Mouse (Mus musculus): Measurements from ENCODE around the gene Dctn2. TPM values are rescaled to one million over a fixed set of nuclear protein-coding genes. Genes with fewer than 3 reads are reported as not detected.
A peak's percentile ranks its signal among the peaks of the same experiment; 100 is the strongest.

Dctn2 gene
- total and polyA plus RNA-seq, 3 experiments: 135 to 161 (median 139) TPM

- H3K27me3 ChIP-seq (ENCODE audit: insufficient read depth, low read length): peaks cover 8% of the 10 kb centered on the region
- no peaks in the 10 kb centered on the region for H3K9me3 ChIP-seq (replicated peaks)
- DNase-seq (ENCODE audit: low spot score) (no peak), ATAC-seq (ENCODE audit: extremely low read depth, insufficient number of reproducible peaks, low FRiP score, poor library complexity, severe bottlenecking) (no peak)
- H3K4me1 ChIP-seq (ENCODE audit: insufficient read depth, low read depth, low read length): peaks cover 63% of the 10 kb centered on the region
- no peaks in the 10 kb centered on the region for H3K36me3 ChIP-seq (replicated peaks)
- no peak overlapping the region for H3K4me3 ChIP-seq (ENCODE audit: low read depth, low read length)
- TF ChIP-seq GATA1 (IDR thresholded peaks at IDR 0.05; ENCODE audit: borderline replicate concordance, low read length) (no peak), GATA2 (IDR thresholded peaks at IDR 0.05; ENCODE audit: borderline replicate concordance, low read depth, low read length) (no peak), TAL1 (conservative IDR thresholded peaks at IDR 0.05; ENCODE audit: low read depth, low read length) (no peak), POLR2AphosphoS5 (IDR thresholded peaks at IDR 0.05; ENCODE audit: insufficient replicate concordance, low read depth, low read length) (no peak), CTCF (IDR thresholded peaks at IDR 0.05; ENCODE audit: low read depth, low read length) (no peak)
Observed at GRCm38 (mm10) chr10:127226318-127226895, 39.8 kb upstream of the Dctn2 start.

DNA sequence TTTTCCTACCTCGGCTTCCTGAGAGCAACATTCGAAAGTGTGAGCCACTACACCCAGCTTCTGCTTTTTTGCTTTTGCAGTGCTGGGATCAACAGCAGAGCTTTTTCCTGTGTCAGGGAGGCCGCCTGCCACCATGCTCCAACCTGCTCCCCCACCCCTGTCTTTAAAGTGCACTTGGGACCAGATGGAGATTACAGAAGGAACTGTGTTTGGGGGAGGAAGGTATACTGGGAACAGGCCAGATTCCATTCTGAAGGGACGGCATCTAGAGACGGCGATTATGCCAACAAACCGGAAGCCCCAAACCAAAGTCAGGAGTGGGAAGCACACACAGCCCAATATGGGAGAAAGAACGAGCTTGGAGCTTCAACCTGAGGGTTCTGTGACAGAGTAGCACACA lies 39.0 kb upstream of the Dctn2 start:
- TF ChIP-seq CTCF (IDR thresholded peaks at IDR 0.05; ENCODE audit: low read depth, low read length): no peak
- no peak for TF ChIP-seq GATA1 (IDR thresholded peaks at IDR 0.05; ENCODE audit: borderline replicate concordance, low read length)
- TF ChIP-seq GATA2 (IDR thresholded peaks at IDR 0.05; ENCODE audit: borderline replicate concordance, low read depth, low read length): no peak
- TF ChIP-seq POLR2AphosphoS5 (IDR thresholded peaks at IDR 0.05; ENCODE audit: insufficient replicate concordance, low read depth, low read length): no peak
- no peak for TF ChIP-seq TAL1 (conservative IDR thresholded peaks at IDR 0.05; ENCODE audit: low read depth, low read length)
- no peaks in the 10 kb centered on the region for H3K36me3 ChIP-seq (replicated peaks)
- no peak overlapping the region for H3K4me3 ChIP-seq (ENCODE audit: low read depth, low read length)
- H3K9me3 ChIP-seq (replicated peaks): no peaks in the 10 kb centered on the region
- no peak for DNase-seq (ENCODE audit: low spot score)
- H3K4me1 ChIP-seq (ENCODE audit: insufficient read depth, low read depth, low read length): peaks cover 69% of the 10 kb centered on the region
- H3K27me3 ChIP-seq (ENCODE audit: insufficient read depth, low read length): peaks cover 13% of the 10 kb centered on the region
- ATAC-seq (ENCODE audit: extremely low read depth, insufficient number of reproducible peaks, low FRiP score, poor library complexity, severe bottlenecking): no peak

DNA sequence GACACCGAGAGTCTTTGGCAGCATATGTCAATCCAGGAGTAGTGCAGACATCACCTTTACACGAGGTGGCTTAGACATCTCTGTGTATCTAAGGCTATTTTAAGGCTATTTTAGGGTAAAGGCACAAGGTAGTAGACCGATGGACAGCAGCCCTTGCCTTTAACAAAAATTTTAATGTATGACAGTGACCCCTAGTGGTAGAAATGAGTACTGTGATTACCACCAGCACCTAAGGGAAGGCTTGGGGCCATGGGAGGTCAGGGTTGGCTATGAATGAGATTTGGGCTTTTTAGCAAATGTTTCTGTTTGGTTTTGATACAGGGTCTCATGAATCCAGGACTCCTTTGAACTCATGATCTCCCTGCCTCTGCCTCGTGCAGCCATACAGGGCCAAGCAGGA lies 37.3 kb upstream of the Dctn2 start:
- Histone ChIP-seq H3K9me3 (replicated peaks) (no peaks in the 10 kb centered on the region), H3K4me3 (ENCODE audit: low read depth, low read length) (no peak overlapping the region), H3K4me1 (ENCODE audit: insufficient read depth, low read depth, low read length) (peaks cover 65% of the 10 kb centered on the region), H3K36me3 (replicated peaks) (no peaks in the 10 kb centered on the region), H3K27me3 (ENCODE audit: insufficient read depth, low read length) (peaks cover 14% of the 10 kb centered on the region)
- ATAC-seq (ENCODE audit: extremely low read depth, insufficient number of reproducible peaks, low FRiP score, poor library complexity, severe bottlenecking): peak; percentile 57; the same call in 1 of the 2 replicates
- DNase-seq (ENCODE audit: low spot score): peak; percentile 67
- TF ChIP-seq CTCF (IDR thresholded peaks at IDR 0.05; ENCODE audit: low read depth, low read length): peak; percentile 70
- TF ChIP-seq TAL1 (conservative IDR thresholded peaks at IDR 0.05; ENCODE audit: low read depth, low read length): no peak

DNA sequence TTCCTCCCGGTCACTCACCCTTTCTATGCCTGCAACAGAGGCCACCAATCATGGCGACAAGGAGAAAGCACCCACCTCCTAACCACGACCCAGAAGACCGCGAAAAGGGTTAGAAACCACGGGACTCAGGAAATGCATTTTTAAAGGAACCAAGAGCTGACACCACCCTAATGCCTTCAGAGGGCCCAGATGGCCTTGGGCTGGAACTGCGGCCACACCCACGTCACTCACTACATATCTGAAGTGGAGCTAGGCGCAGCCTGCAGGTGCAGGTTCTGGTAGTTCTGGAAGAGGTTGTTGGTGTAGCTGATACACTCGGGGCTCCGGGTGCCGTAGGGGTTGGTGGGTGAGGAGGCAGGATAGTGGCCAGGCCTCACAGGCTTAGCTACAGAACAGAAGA lies 35.5 kb upstream of the Dctn2 start:
- peaks cover 6% of the 10 kb centered on the region for H3K9me3 ChIP-seq (replicated peaks)
- no peak for DNase-seq (ENCODE audit: low spot score)
- ATAC-seq (ENCODE audit: extremely low read depth, insufficient number of reproducible peaks, low FRiP score, poor library complexity, severe bottlenecking): no peak
- TF ChIP-seq GATA2 (IDR thresholded peaks at IDR 0.05; ENCODE audit: borderline replicate concordance, low read depth, low read length) (no peak), GATA1 (IDR thresholded peaks at IDR 0.05; ENCODE audit: borderline replicate concordance, low read length) (no peak), CTCF (IDR thresholded peaks at IDR 0.05; ENCODE audit: low read depth, low read length) (no peak), TAL1 (conservative IDR thresholded peaks at IDR 0.05; ENCODE audit: low read depth, low read length) (no peak), POLR2AphosphoS5 (IDR thresholded peaks at IDR 0.05; ENCODE audit: insufficient replicate concordance, low read depth, low read length) (no peak)
- H3K27me3 ChIP-seq (ENCODE audit: insufficient read depth, low read length): peaks cover 25% of the 10 kb centered on the region
- H3K4me1 ChIP-seq (ENCODE audit: insufficient read depth, low read depth, low read length): peaks cover 59% of the 10 kb centered on the region
- H3K4me3 ChIP-seq (ENCODE audit: low read depth, low read length): no peak overlapping the region
- no peaks in the 10 kb centered on the region for H3K36me3 ChIP-seq (replicated peaks)

DNA sequence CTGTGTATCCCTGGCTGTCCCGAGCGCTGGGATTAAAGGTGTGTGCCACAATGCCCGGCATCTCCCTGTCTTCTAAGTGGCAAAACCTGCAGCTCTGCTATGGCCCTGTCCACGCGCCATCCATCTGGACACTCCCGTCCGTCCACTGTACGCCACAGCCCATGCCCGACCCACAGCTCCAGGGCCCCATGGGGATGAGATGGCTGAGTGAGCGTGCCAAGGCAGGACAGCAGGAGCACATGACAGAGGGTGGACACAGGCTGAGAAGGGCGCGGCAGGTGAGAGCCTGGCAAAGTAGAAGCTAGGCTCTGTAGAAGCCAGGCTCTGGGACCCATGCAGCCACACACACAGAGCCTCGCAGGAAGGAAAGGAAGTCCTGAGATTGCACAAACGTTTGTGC lies 34.4 kb upstream of the Dctn2 start:
- no peak for ATAC-seq (ENCODE audit: extremely low read depth, insufficient number of reproducible peaks, low FRiP score, poor library complexity, severe bottlenecking)
- Histone ChIP-seq H3K4me1 (ENCODE audit: insufficient read depth, low read depth, low read length) (peaks cover 52% of the 10 kb centered on the region), H3K36me3 (replicated peaks) (no peaks in the 10 kb centered on the region), H3K4me3 (ENCODE audit: low read depth, low read length) (no peak overlapping the region), H3K27me3 (ENCODE audit: insufficient read depth, low read length) (peaks cover 34% of the 10 kb centered on the region), H3K9me3 (replicated peaks) (peaks cover 6% of the 10 kb centered on the region)
- no peak for DNase-seq (ENCODE audit: low spot score)
- TF ChIP-seq GATA2 (IDR thresholded peaks at IDR 0.05; ENCODE audit: borderline replicate concordance, low read depth, low read length) (no peak), POLR2AphosphoS5 (IDR thresholded peaks at IDR 0.05; ENCODE audit: insufficient replicate concordance, low read depth, low read length) (no peak), TAL1 (conservative IDR thresholded peaks at IDR 0.05; ENCODE audit: low read depth, low read length) (no peak), GATA1 (IDR thresholded peaks at IDR 0.05; ENCODE audit: borderline replicate concordance, low read length) (no peak), CTCF (IDR thresholded peaks at IDR 0.05; ENCODE audit: low read depth, low read length) (no peak)

GRCm38 (mm10) chr10:127233141-127233540 lies 33.0 kb upstream of the Dctn2 start:
- no peak for DNase-seq (ENCODE audit: low spot score)
- TF ChIP-seq CTCF (IDR thresholded peaks at IDR 0.05; ENCODE audit: low read depth, low read length): no peak
- no peak for TF ChIP-seq GATA1 (IDR thresholded peaks at IDR 0.05; ENCODE audit: borderline replicate concordance, low read length)
- no peak for TF ChIP-seq POLR2AphosphoS5 (IDR thresholded peaks at IDR 0.05; ENCODE audit: insufficient replicate concordance, low read depth, low read length)
- no peak for TF ChIP-seq GATA2 (IDR thresholded peaks at IDR 0.05; ENCODE audit: borderline replicate concordance, low read depth, low read length)
- TF ChIP-seq TAL1 (conservative IDR thresholded peaks at IDR 0.05; ENCODE audit: low read depth, low read length): no peak
- H3K9me3 ChIP-seq (replicated peaks): peaks cover 6% of the 10 kb centered on the region
- H3K4me1 ChIP-seq (ENCODE audit: insufficient read depth, low read depth, low read length): peaks cover 39% of the 10 kb centered on the region
- peaks cover 48% of the 10 kb centered on the region for H3K27me3 ChIP-seq (ENCODE audit: insufficient read depth, low read length)
- no peaks in the 10 kb centered on the region for H3K36me3 ChIP-seq (replicated peaks)
- no peak for ATAC-seq (ENCODE audit: extremely low read depth, insufficient number of reproducible peaks, low FRiP score, poor library complexity, severe bottlenecking)
- H3K4me3 ChIP-seq (ENCODE audit: low read depth, low read length): no peak overlapping the region

All from G1E (cell line).